Mouse (Mus musculus): ENCODE measurements at regions not wholly inside any gene's neighbourhood (a gene's known extent, or its start where the extent isn't known, plus 50 kb on each side); places are given as distances from the start of the nearest gene placed in this dataset.

- TF ChIP-seq CTCF (IDR thresholded peaks at IDR 0.05; ENCODE audit: control insufficient read depth, insufficient read depth, insufficient read length) (no peak), MAX (IDR thresholded peaks at IDR 0.05) (no peak), FOSL1 (IDR thresholded peaks at IDR 0.05; ENCODE audit: insufficient read depth, low read length, poor library complexity, severe bottlenecking) (no peak), MYOD1 (IDR thresholded peaks at IDR 0.05; ENCODE audit: control insufficient read depth, insufficient read length, low read depth) (no peak), CEBPB (IDR thresholded peaks at IDR 0.05; ENCODE audit: low read depth) (no peak), MYOG (IDR thresholded peaks at IDR 0.05; ENCODE audit: control insufficient read depth, extremely low read depth, insufficient read length) (no peak), USF1 (IDR thresholded peaks at IDR 0.05; ENCODE audit: low read depth) (no peak)
Measured at GRCm38 (mm10) chr2:114835694-114836093, 180.9 kb upstream of the Dph6 start.

Data from C2C12 (cell line).